Mouse (Mus musculus): ENCODE results near the gene Dpp4. TPM values are rescaled to one million over a fixed set of nuclear protein-coding genes. Genes with fewer than 3 reads are reported as not detected.
A peak's percentile ranks its signal among the peaks of the same experiment; 100 is the strongest.

The Dpp4 gene
- total RNA-seq (2021): under 1 TPM; 0.54 to 0.66 TPM
- long read RNA-seq, experiment 1, full-length matches to known transcripts: 1 of 1 reads
- long read RNA-seq, experiment 1, partial matches to known transcripts: 0 of 1 reads
- long read RNA-seq, experiment 1, other reads (novel, unspliced or antisense): 0 of 1 reads
- long read RNA-seq, experiment 2, full-length matches to known transcripts: 5 of 5 reads
- long read RNA-seq, experiment 2, partial matches to known transcripts: 0 of 5 reads
- long read RNA-seq, experiment 2, other reads (novel, unspliced or antisense): 0 of 5 reads

DNA sequence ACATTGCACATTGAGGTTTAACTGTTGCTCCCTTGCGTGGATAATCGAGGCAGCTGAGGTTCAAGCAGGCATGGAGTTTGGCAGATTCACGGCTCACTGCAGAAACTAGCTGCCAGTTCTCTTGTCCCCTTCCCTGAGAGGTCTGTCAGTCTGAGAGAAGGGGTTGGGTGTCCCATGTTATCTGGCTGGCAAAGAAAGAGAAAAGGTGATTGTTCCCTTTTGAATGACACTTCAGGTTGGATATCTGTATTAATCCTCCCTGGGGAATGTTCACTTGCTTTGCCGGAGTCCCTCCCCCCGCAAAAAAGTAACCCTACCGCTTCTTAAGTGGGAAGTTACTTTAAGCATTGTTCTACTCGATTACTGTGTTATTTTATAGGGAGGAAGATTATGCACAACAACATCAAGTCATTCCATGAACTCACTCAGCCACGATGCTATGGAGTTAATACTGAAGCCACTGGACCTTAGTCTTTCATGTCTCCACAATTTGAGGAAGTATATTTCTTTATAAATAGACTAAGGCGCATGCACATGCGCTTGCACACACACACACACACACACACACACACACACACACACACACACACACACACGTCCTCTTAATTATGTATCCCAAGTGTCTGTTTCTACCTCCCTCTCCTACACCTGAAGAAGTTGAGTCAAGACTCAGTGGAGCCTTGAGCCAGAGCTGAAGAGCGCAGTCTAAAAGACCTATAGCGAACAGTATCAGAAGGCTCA is at the start of gene Dpp4:
TSS of gene Dpp4 (minus strand) at position 151 of the 741 bp plus-strand sequence.
- Histone ChIP-seq H3K27ac (no peak within 1 kb of the TSS), H3K4me3 (peak within 1 kb of the TSS; percentile 43)
- DNase-seq (ENCODE audit: low spot score in 2 of 2): no peak
- no peak for TF ChIP-seq CTCF (conservative IDR thresholded peaks at IDR 0.05)

DNA sequence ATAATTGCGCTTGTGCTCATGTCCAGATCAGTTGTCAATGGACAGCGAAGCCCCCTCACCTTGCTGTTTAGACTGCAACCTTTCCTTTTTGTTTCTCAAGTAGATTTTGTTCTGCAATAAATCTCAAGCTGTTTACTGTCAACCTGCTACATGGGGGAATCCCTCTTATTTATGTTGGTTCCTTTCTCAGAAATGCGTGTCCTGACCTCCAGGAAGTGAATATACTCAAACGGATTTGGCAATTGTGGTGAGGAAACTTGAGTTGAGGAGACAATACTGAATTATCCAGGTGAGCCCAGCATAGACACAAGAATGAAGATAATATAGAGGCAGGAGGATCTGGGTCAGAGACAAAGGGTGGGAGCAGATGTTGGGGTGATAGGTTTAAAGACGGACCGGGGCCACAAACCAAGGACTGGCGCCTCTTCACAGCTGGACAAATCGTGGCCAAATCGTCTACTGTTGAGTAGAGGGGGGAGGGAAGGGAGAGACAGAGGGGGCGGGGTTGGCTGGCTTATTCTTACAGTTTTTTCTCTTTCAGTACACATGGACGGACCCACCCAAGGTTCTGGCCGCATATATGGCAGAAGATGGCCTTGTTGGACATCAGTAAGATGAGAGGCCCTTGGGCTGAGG is 48.9 kb upstream of the Dpp4 start:
- no peak for TF ChIP-seq CTCF (conservative IDR thresholded peaks at IDR 0.05)
- Histone ChIP-seq H3K27ac (no peak overlapping the region), H3K4me3 (no peak overlapping the region)
- DNase-seq (ENCODE audit: low spot score in 2 of 2): no peak

DNA sequence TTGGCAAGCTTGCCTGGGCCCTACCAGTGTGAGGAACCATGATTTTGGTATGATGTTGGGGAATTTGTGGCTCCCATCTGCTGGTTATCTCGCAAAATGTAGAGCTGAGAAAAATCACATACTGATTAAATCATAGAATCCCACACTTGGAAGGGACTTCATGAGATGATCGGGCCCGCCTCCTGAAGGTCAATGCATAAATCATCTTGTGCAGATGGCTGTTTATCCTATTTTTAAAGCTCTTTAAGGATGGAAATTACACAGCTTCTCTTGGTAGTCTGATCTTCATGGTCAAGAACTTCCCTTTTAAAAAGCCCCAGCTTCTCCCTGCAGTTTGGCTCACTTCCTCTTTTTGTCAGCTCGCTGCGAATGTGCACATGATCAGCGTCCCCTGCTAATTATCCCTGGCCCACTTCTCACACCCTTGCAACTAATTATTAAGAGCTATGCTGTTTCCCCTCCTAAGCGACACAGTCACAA is 48.2 kb upstream of the Dpp4 start:
- DNase-seq (ENCODE audit: low spot score in 2 of 2): peak in 1 of 2 experiments; percentile 21
- H3K27ac ChIP-seq: no peak overlapping the region
- TF ChIP-seq CTCF (conservative IDR thresholded peaks at IDR 0.05): no peak
- no peak overlapping the region for H3K4me3 ChIP-seq

DNA sequence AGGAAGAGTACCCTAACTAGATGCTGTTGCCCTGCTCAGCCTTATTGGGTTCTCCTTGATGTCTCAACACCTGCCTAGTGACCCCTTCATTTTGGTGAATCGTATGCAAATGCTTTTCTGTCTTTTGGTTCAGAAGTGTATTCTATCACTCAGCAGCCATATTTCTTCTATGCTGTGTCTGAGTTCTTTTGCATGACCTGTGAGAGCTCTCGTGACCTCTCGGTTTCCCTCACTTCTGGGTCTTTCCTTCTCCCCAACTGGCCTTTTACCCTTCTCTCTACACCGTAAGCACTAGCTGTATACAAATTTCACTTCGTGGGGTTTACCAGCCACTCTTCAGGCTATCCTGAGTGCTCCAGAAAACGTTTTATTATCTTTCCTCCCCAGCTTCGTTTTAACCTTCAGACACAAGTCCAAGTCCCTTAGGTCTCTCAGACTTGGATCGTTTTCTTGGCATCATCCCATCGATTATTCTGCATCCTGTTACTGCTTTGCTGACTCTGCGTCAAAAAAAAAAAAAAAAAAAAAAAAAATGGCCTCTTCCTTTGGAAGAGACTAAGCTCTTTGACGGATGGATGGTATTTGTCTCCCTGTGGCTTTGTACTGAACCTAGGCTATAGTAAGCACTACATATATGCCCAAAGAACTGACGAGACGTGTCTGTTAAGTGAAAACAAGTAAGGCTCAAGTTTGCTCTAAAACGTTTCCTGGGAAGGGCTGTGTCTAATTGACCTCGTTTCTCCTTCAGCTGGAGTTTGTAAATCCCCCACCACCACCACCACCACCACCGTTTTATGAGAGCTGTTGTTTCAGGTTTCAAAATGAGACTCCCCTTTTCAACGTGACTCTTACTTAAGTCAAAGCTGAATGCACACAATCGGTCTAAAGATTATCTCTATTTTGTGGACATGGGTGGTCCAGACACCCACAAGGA is 47.5 kb upstream of the Dpp4 start:
- Histone ChIP-seq H3K4me3 (no peak overlapping the region), H3K27ac (no peak overlapping the region)
- no peak for DNase-seq (ENCODE audit: low spot score in 2 of 2)
- TF ChIP-seq CTCF (conservative IDR thresholded peaks at IDR 0.05): no peak

DNA sequence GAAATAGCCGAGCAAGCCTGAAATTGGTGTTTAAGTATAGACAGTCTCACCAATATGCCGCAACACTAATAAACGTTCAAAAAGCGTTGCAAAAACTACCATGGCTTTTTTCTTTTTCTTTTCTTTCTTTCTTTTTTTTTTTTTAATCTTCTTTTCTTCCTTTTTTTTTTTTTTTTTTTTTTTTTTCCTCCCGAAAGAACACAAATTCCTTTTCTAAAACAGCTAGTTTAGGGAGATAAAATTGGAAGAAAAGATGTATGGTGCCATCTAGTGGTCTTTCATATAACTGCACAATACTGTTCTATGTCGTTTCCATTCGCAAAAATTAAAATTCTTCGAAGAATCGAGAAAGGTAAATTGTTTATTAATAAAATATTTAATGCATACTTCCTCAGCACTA is 46.0 kb upstream of the Dpp4 start:
- Histone ChIP-seq H3K27ac (no peak overlapping the region), H3K4me3 (peak overlapping the region; percentile 22; the same call in 1 of the 2 replicates)
- peak; percentile 84 for TF ChIP-seq CTCF (conservative IDR thresholded peaks at IDR 0.05)
- no peak for DNase-seq (ENCODE audit: low spot score in 2 of 2)

DNA sequence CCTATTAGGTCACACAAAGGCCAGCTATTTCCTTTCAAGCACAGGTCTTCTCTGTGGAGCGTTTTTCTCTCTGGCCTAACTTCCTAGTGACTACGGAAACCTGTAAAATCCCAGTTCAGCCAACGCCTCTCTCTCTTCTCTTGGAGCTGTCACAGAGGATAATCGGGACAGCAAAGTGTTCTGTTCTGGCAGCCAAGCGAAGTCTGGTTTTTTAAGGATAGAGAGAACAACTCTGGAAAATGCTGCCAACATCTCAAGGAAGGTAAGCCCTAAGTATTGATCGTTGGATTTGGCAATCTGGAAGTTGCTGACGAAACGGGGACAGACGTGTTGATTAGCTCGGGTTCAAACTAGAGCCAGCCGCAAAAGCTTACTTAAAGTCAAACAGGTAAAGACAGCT is 43.0 kb upstream of the Dpp4 start:
- no peak for DNase-seq (ENCODE audit: low spot score in 2 of 2)
- no peak for TF ChIP-seq CTCF (conservative IDR thresholded peaks at IDR 0.05)
- no peak overlapping the region for H3K27ac ChIP-seq

DNA sequence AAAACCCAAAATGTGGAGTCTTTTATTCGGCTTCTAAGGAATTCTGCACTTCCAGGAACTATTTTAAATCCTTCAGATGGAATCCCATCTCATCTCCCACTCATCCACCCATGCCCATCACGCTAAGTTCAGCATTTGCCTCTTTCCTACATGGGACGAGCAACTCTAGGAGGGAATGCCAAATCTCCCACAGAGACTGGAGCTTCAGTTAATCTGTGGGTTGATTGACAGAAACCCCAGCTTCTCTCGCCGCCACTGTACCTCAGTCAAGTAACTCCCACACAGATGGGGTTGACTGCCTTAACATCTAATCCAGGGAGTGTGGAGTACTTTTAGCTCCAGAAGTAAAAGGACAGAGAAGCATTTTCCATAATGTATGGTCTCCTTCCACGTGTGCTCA is 42.0 kb upstream of the Dpp4 start:
- H3K27ac ChIP-seq: no peak overlapping the region
- DNase-seq (ENCODE audit: low spot score in 2 of 2): no peak
- no peak for TF ChIP-seq CTCF (conservative IDR thresholded peaks at IDR 0.05)
- no peak overlapping the region for H3K4me3 ChIP-seq

More for the DNA sequence above, 43.0 kb upstream of the Dpp4 start:
- no peak overlapping the region for H3K4me3 ChIP-seq

DNA sequence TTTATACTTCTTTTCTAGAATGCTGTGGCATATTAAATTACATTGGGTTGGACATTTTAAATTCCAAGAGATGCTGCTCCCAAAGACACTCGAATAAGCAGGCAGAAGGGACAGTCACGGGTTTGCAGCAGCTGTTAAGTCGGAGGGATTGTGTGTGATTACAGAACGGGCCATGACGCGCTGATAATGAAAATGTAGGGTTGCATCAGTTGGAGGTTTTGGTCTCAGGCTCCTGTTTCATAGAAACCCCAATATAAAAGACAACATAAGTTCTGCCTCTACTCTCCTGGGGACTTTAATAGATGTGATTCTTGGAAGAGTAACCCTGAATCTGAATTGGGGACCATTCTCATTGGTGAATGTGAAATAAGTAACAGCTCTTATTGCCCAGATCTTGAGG is 38.3 kb upstream of the Dpp4 start:
- no peak for DNase-seq (ENCODE audit: low spot score in 2 of 2)
- no peak overlapping the region for H3K4me3 ChIP-seq
- H3K27ac ChIP-seq: no peak overlapping the region
- no peak for TF ChIP-seq CTCF (conservative IDR thresholded peaks at IDR 0.05)

DNA sequence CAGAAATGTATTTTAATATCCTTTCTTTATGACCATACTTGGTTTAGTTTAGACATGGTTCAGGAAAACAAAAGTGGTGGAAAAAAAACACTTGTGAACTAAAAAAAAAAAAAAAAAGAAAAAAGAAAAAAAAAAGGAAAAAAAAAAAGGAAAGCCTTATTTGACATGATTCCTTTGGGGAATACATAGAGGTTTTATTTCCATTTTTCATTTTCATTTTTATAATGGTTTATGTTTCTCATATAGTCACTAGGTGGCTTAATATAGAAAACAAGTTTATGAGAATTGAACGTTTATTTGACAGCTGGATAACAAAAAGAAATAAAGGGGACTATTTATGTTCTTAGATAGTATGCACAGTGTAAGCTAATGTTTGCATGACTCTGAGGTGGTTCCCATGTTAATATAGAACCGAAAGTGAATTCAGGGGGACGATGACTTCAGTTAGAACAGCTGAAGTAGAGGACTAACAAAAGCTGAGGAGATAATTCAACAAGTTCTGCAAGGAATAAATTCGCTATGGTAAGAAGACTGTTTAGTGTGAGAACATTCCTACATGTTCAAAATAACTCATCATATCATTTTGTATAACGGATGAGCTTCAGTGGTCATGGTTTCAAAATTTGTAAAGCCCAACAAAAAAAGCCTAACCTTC is 37.8 kb upstream of the Dpp4 start:
- H3K4me3 ChIP-seq: no peak overlapping the region
- H3K27ac ChIP-seq: no peak overlapping the region
- no peak for TF ChIP-seq CTCF (conservative IDR thresholded peaks at IDR 0.05)
- no peak for DNase-seq (ENCODE audit: low spot score in 2 of 2)

DNA sequence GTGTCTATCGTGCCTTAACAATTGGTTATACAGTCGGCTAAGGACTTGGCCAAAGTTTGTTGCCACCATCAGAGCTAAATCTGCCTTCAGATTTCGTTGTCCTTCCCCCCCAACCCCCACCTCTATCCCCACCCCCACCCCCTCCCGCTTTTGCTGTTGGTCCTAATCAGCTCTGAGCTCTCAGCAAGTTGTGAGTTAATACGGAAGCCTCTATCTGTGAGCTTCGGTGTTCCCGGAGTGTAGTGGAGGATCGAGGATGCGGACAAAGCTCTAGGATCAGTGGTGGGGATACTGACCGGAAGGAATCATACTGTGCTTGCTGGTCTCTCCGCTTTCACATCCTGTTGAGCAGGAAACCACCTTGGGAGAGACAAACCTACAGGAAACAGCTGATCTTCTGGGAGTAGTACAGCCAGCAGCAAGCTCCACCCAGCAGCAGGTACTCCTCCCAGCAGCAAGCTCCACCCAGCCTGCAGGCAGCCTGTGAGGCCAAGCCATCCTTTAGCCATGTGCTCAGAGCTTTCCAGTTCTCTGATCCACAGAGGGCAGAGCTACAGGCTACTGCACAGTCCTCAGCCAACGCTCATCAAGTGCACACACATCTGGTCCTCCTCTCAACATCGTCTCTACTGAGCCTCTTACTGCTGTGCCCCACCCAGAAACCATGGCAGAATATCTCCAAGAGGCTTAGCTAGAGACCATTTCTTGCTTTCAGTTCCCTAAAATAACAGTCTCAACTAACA is 28.9 kb upstream of the Dpp4 start:
- peak overlapping the region; percentile 8; the same call in 1 of the 2 replicates for H3K4me3 ChIP-seq
- no peak for TF ChIP-seq CTCF (conservative IDR thresholded peaks at IDR 0.05)
- DNase-seq (ENCODE audit: low spot score in 2 of 2): no peak
- no peak overlapping the region for H3K27ac ChIP-seq

DNA sequence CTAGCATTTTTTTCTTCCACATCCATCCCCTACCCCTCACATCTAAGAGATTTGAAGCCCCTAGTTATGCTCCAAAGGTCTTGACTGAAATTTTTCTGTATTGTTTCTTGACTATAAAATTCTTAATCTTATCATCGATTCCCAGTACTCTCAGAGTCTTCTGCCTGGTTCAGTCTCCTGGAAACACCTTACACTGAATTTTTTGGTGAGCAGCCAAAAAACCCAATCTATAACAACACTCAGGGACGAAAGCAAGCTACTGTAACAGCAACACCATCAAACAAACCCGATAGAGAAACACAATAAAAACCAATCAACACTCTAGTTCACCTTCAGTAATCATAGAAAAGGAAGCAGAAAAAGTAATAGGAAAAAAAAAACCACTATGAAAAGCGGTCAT is 28.1 kb upstream of the Dpp4 start:
- TF ChIP-seq CTCF (conservative IDR thresholded peaks at IDR 0.05): no peak
- Histone ChIP-seq H3K27ac (no peak overlapping the region), H3K4me3 (no peak overlapping the region)
- DNase-seq (ENCODE audit: low spot score in 2 of 2): no peak
